Mouse (Mus musculus) myocyte (in vitro differentiated cells): Measurements from ENCODE around the gene Myl6b. TPM values are rescaled to one million over a fixed set of nuclear protein-coding genes. Genes with fewer than 3 reads are reported as not detected.
A peak's percentile ranks its signal among the peaks of the same experiment; 100 is the strongest.
"Not testable (repeated sequence)": the region's sequence is repeated elsewhere in the genome, so short reads cannot be mapped to it uniquely, and the experiment has no call there.

Experiments used
- H3K27me3 ChIP-seq: one replicate; pipeline ENCODE4 v1.6.1; 2011; ENCODE audit not compliant: control insufficient read depth, insufficient read depth, insufficient read length
- H3K36me3 ChIP-seq: one replicate; pipeline ENCODE4 v1.6.1; 2011; ENCODE audit not compliant: control insufficient read depth, insufficient read depth
- H3K4me2 ChIP-seq: one replicate; pipeline ENCODE4 v1.6.1; 2011; ENCODE audit warnings: low read depth, control low read depth
- H3K4me3 ChIP-seq: one replicate; pipeline ENCODE4 v1.5.1; 2011; ENCODE audit warnings: mild to moderate bottlenecking, control low read depth, moderate library complexity
- H3K79me2 ChIP-seq: one replicate; pipeline ENCODE4 v1.6.1; 2011; ENCODE audit not compliant: control insufficient read depth, insufficient read depth
- H3ac ChIP-seq: one replicate; pipeline ENCODE4 v1.6.1; 2011; ENCODE audit not compliant: control insufficient read depth, insufficient read length
- CEBPB ChIP-seq: IDR thresholded peaks from 2 replicates; pipeline ENCODE4 v1.6.1; 2011; ENCODE audit warnings: mild to moderate bottlenecking, moderate library complexity; ENCODE audit not compliant: poor library complexity, insufficient read depth, severe bottlenecking
- E2F4 ChIP-seq: IDR thresholded peaks from one replicate; pipeline ENCODE4 v1.6.1; 2011; ENCODE audit warnings: mild to moderate bottlenecking, control low read depth, moderate library complexity; ENCODE audit not compliant: insufficient read depth
- MAX ChIP-seq: IDR thresholded peaks from one replicate; pipeline ENCODE4 v1.6.1; 2011; ENCODE audit warnings: low read depth, mild to moderate bottlenecking, control low read depth
- MYOD1 ChIP-seq, 3 experiments: IDR thresholded peaks; one replicate each; pipeline ENCODE4 v1.6.1; 2011; ENCODE audit warnings: control low read depth in 2 of 3, low read depth in 2 of 3, mild to moderate bottlenecking in 2 of 3, moderate library complexity in 1 of 3; ENCODE audit not compliant: insufficient read length in 2 of 3, control insufficient read depth in 1 of 3
- MYOG ChIP-seq, 3 experiments: IDR thresholded peaks; one replicate each; pipeline ENCODE4 v1.6.1; 2011; ENCODE audit warnings: control low read depth in 2 of 3, low read depth in 2 of 3, mild to moderate bottlenecking in 2 of 3; ENCODE audit not compliant: insufficient read length in 2 of 3, control insufficient read depth in 1 of 3, insufficient read depth in 1 of 3
- POLR2A ChIP-seq: IDR thresholded peaks from one replicate; pipeline ENCODE4 v1.6.1; 2011; ENCODE audit warnings: low read depth, mild to moderate bottlenecking, control low read depth, moderate library complexity; ENCODE audit not compliant: insufficient read length
- POLR2AphosphoS2 ChIP-seq: IDR thresholded peaks from one replicate; pipeline ENCODE4 v1.6.1; 2011; ENCODE audit warnings: low read depth, control low read depth; ENCODE audit not compliant: insufficient read length
- REST ChIP-seq: IDR thresholded peaks from one replicate; pipeline ENCODE4 v1.6.1; 2011; ENCODE audit warnings: mild to moderate bottlenecking, control low read depth, moderate library complexity; ENCODE audit not compliant: insufficient read depth, insufficient read length
- SRF ChIP-seq: IDR thresholded peaks from one replicate; pipeline ENCODE4 v1.6.1; 2011; ENCODE audit warnings: low read depth; ENCODE audit not compliant: control insufficient read depth, insufficient read length
- TCF12 ChIP-seq: IDR thresholded peaks from one replicate; pipeline ENCODE4 v1.6.1; 2011; ENCODE audit warnings: mild to moderate bottlenecking, control low read depth; ENCODE audit not compliant: poor library complexity, insufficient read depth, severe bottlenecking
- TCF3 ChIP-seq: IDR thresholded peaks from one replicate; pipeline ENCODE4 v1.6.1; 2011; ENCODE audit warnings: low read depth, control low read depth; ENCODE audit not compliant: insufficient read length
- USF1 ChIP-seq: IDR thresholded peaks from one replicate; pipeline ENCODE4 v1.6.1; 2011; ENCODE audit warnings: low read depth, mild to moderate bottlenecking, control low read depth, moderate library complexity
- polyA plus RNA-seq: library from polyadenylated mRNA; unstranded; fragments of >200 nt; fragmentation: generic; extraction: Trizol; gene quantifications from one replicate; pipeline ENCODE4 v1.2.1, GENCODE M21; 2012; ENCODE audit warnings: missing spikeins

The Myl6b gene
- polyA plus RNA-seq, 1 experiment: 734 TPM

DNA sequence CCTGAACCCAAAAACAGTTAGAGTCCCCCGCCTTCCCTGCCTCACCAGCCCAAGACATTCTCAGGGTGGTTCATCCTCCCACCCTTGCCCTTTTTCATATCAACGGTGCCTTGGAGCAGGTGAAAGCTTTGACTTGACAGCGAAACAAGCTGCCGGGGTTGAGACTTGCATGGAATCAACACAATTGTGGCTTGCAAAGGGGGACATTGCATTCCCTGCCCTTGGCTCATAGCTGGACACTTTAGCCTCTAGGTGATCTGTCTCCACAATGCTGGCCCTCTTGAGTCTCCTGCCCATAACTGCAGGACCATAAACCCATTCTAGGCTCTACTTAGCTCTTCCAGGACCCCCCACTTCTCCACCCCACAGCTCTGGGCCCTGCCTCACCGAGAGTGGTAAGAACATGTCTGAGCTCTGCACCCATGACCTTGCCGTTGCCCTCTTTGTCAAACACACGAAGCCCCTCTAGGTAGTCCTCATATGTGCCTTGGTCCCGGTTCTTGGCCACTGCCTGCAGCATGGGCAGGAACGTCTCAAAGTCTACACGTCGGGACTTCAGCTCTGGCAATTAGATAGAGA lies 3.7 kb downstream of the Myl6b start:
- peaks cover 47% of the 10 kb centered on the region for H3K79me2 ChIP-seq
- peak overlapping the region; percentile 98 for H3K4me3 ChIP-seq
- no peaks in the 10 kb centered on the region for H3K27me3 ChIP-seq
- peaks cover 13% of the 10 kb centered on the region for H3K36me3 ChIP-seq
- TF ChIP-seq MYOG (IDR thresholded peaks at IDR 0.05; ENCODE audit: control insufficient read depth in 1 of 3, insufficient read depth in 1 of 3, insufficient read length in 2 of 3, low read depth in 2 of 3) (no peak), POLR2AphosphoS2 (peak; percentile 22)
- H3K4me2 ChIP-seq: peak overlapping the region; percentile 96
- H3ac ChIP-seq: peak overlapping the region; percentile 12

DNA sequence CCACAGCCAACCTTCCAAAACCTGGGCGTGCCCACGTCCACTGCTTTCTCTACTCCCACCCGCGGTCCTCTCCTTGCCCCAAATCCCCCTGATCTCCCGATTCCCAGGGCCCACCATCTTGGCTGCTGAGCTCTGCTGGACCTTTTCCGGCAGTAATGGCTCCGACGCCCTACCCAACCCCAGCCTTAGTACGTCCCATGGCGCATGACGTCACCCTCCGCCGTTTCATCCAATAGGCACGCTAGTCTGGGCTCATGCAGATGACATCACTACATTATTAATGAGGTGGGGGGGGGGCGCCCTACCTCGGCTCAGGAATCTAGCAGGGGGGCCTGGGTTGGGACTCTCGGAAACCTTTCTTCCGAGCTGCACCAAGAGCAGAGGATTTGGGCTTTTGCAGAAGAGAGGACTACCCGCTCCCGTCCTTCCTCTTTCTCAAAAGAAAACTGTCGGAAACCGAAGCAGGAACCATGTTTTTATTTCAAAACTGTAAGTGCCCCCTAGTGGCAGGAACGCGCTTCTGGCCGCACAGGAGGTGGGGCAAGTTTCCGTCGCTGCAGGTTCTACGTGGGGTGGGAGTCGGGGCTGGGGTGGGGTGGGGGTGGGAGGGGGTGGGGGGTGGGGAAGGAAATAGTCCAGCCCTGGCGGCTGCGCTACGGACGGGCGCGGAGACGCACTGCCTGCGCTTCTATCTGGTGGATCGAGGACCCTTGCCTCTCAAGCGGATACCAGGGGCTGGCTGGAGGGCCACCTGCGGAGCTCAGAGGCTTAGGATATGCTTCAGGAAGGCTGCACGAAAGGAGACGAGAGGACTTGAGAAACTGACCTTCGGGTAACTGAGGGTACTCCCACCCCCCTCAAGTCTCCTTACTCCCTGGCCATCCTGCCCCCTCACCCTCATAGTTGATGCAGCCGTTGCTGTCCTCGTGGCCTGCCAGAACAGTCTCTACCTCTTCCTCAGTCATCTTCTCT lies 4.5 kb downstream of the Myl6b start, which contains the start of gene Myl6:
Gene Myl6, minus strand, starts transcription at position 451 of the 972 bp plus-strand sequence.
- H3ac ChIP-seq: peak within 1 kb of the TSS; percentile 12
- peaks cover 47% of the 10 kb centered on the region for H3K79me2 ChIP-seq
- H3K36me3 ChIP-seq: peaks cover 15% of the 10 kb centered on the region
- peak within 1 kb of the TSS; percentile 98 for H3K4me3 ChIP-seq
- no peaks in the 10 kb centered on the region for H3K27me3 ChIP-seq
- TF ChIP-seq REST (peak; percentile 41), POLR2A (peak; percentile 98), POLR2AphosphoS2 (peak; percentile 99), MYOD1 (IDR thresholded peaks at IDR 0.05; ENCODE audit: control insufficient read depth in 1 of 3, insufficient read length in 2 of 3, low read depth in 2 of 3) (no peak), E2F4 (no peak), USF1 (no peak), MYOG (IDR thresholded peaks at IDR 0.05; ENCODE audit: control insufficient read depth in 1 of 3, insufficient read depth in 1 of 3, insufficient read length in 2 of 3, low read depth in 2 of 3) (no peak), TCF12 (no peak), CEBPB (no peak), SRF (no peak), MAX (no peak), TCF3 (no peak)
- H3K4me2 ChIP-seq: peak within 1 kb of the TSS; percentile 97

DNA sequence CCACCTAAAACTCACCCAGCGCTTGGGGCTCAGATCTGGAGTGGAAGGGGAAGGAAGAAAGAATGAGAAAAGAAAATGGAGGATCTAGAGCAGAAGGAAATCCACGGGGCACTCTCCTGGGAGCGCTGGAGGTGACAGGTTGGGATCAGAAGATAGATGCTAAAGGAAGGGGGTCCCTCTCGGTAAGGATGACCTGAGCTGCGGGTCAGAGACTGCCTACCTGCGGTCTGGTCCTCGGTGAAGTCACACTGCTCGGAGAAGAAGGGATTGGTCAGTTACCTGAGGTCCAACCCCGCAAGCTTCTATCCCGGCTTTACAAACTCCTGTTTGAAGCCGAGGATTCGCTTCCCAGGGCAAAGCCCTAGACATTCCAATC lies 5.2 kb downstream of the Myl6b start:
- Histone ChIP-seq H3K36me3 (peaks cover 16% of the 10 kb centered on the region), H3K4me3 (peak overlapping the region; percentile 98), H3K79me2 (peaks cover 47% of the 10 kb centered on the region), H3K4me2 (peak overlapping the region; percentile 97), H3K27me3 (no peaks in the 10 kb centered on the region), H3ac (peak overlapping the region; percentile 12)
- TF ChIP-seq MYOG (IDR thresholded peaks at IDR 0.05; ENCODE audit: control insufficient read depth in 1 of 3, insufficient read depth in 1 of 3, insufficient read length in 2 of 3, low read depth in 2 of 3) (no peak), POLR2AphosphoS2 (no peak), MAX (no peak), TCF12 (no peak), E2F4 (no peak), SRF (no peak), USF1 (no peak), TCF3 (no peak), POLR2A (no peak), REST (no peak), MYOD1 (IDR thresholded peaks at IDR 0.05; ENCODE audit: control insufficient read depth in 1 of 3, insufficient read length in 2 of 3, low read depth in 2 of 3) (no peak), CEBPB (no peak)

DNA sequence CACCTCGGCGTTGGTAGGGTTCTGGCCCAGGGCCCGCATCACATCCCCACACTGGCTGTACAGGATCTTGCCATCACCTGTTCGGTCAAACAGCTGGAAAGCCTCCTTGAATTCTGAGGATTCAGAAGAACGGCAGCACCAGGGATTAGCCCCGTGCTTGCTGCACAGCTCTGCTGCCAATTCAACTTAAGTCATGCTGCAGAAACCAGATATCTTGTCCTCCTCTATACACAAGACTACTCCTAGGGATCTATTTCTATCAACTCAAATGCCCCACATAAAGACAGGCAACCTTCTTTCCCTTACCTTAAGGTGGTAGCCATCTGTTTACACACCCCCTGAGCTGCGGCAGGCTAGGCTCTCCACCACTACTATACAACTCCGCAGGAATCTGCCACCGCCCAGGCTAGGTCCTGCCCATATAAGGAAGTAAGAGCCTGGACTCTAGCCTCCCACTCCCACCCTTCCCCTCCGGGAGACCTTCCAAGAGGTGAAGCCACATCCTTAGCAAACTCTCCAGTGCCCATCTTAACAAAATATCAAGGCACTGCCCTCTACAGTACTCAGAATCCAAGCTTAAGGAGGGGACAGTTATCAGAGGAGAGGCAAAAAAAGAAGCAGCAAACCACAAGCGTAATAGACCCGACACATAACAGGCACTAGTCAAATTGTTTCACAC lies 5.7 kb downstream of the Myl6b start:
- peak overlapping the region; percentile 12 for H3ac ChIP-seq
- peak overlapping the region; percentile 97 for H3K4me2 ChIP-seq
- peaks cover 47% of the 10 kb centered on the region for H3K79me2 ChIP-seq
- peaks cover 16% of the 10 kb centered on the region for H3K36me3 ChIP-seq
- TF ChIP-seq TCF12: no peak
- no peak for TF ChIP-seq POLR2A
- no peak for TF ChIP-seq REST
- TF ChIP-seq MYOG (IDR thresholded peaks at IDR 0.05; ENCODE audit: control insufficient read depth in 1 of 3, insufficient read depth in 1 of 3, insufficient read length in 2 of 3, low read depth in 2 of 3): no peak
- TF ChIP-seq SRF: peak; percentile 97
- TF ChIP-seq E2F4: no peak
- TF ChIP-seq CEBPB: no peak
- TF ChIP-seq MAX: no peak
- no peak for TF ChIP-seq MYOD1 (IDR thresholded peaks at IDR 0.05; ENCODE audit: control insufficient read depth in 1 of 3, insufficient read length in 2 of 3, low read depth in 2 of 3)
- peak; percentile 64 for TF ChIP-seq POLR2AphosphoS2
- TF ChIP-seq USF1: no peak
- TF ChIP-seq TCF3: no peak
- no peaks in the 10 kb centered on the region for H3K27me3 ChIP-seq
- peak overlapping the region; percentile 98 for H3K4me3 ChIP-seq

DNA sequence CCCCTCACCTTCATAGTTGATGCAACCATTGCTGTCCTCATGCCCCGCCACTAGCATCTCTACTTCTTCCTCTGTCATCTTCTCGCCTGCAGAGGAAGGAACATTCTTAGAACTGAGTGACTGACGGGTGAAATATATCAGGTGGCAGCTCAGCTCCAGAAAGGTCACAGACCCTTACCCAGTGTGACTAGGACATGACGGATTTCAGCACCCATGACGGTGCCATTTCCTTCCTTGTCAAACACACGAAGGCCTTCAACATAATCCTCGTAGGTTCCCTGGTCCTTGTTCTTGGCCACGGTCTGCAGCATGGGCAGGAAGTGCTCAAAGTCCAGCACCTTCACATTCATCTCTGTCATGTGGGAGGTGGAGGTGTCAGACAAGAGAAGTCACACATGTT lies 6.4 kb downstream of the Myl6b start:
- peaks cover 47% of the 10 kb centered on the region for H3K79me2 ChIP-seq
- H3ac ChIP-seq: peak overlapping the region; percentile 12
- peaks cover 20% of the 10 kb centered on the region for H3K36me3 ChIP-seq
- peak overlapping the region; percentile 97 for H3K4me2 ChIP-seq
- peak overlapping the region; percentile 98 for H3K4me3 ChIP-seq
- not testable (repeated sequence) for H3K27me3 ChIP-seq
